In the genomic region with DNA sequence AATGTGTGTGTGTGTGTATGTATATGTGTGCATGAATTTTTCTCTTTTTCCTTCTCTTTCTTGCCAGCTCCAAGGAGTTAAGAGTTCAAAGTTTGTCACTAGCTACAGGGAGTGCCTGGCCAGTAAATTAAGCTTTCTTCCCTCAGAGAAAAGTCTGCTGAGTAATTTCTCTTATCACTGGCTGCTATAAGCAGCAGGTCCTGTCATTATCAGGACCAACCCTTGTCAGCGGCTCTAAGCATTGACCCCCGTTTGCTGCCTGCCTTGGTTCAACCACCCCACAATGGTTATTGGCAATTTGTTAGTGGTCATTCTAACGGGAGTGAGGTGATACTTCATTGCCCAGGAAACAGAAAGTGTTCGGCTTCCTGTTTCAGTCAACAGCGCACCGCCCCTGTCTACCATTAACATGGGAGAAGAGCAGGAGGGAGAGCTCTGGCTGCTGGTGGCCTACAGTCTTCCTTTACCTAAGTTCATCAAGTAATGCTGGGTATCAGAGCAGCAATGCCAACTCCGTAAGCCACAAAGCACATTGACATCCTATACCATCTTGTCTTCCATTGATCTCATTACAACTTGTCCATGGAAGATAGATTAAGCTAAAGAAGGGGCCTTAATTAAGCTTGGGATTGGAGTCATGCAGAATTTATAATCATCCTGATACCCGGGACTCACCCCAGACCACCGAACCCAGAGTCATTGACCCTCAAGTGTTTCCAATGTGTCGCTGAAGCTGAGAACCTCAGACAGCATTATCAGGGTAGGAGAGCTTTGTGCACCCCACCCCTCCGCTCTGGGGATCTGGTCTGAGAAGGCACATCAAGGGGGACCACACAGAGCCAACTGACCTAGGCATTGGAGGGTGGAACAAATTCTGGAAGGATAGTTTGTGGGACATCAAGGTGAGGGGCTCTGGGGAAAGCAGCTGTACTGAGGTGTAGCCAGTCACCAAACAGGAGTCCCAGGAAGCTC, we compare ENCODE assay signal across 26 mouse cellular contexts. TPM values are rescaled to one million over a fixed set of nuclear protein-coding genes. Genes with fewer than 3 reads are reported as not detected.
DNase-seq lines count a peak whose midpoint lies in the region; ATAC-seq and TF ChIP-seq lines count a peak whose summit lies in the region.
"Had no signal": no experiment of that assay in that cellular context is flagged by ENCODE, and none has a peak within 500 bp of the region (broad histone marks: within the 10 kb centered on the region; RNA-seq: fewer than 3 reads in every experiment).

No protein-coding gene starts in this region.

- TF ChIP-seq CTCF in hindbrain, postnatal 0 days (IDR thresholded peaks at IDR 0.05; ENCODE audit: low read depth): no peak

- H3K4me1 ChIP-seq in forebrain, embryonic 11.5 days (replicated peaks; ENCODE audit: control insufficient read depth, insufficient read depth, low read length): no peaks in the 10 kb centered on the region
- no peaks in the 10 kb centered on the region for H3K4me1 ChIP-seq in forebrain, embryonic 14.5 days (ENCODE audit: control insufficient read depth, insufficient read depth, low read length)
- H3K4me1 ChIP-seq in liver, embryonic 11.5 days (replicated peaks; ENCODE audit: control insufficient read depth, insufficient read depth, low read length): 0 out of 2 replicates have a peak, but pooled peaks cover 3% of the 10 kb centered on the region
- no peaks in the 10 kb centered on the region for H3K4me1 ChIP-seq in embryonic facial prominence, embryonic 10.5 days
- no peaks in the 10 kb centered on the region for H3K4me1 ChIP-seq in hindbrain, postnatal 0 days (ENCODE audit: insufficient read depth, low read length)
- H3K4me1 ChIP-seq: forebrain, embryonic 15.5 days; heart, embryonic 12.5 days; limb, embryonic 10.5 days had no signal

- WGBS in forebrain, embryonic 11.5 days: 88% methylated on average over 11 of the region's 11 CpGs
- WGBS in forebrain, embryonic 14.5 days: 86% methylated on average over 11 of the region's 11 CpGs
- WGBS in liver, embryonic 11.5 days: 55% methylated on average over 11 of the region's 11 CpGs
- WGBS in embryonic facial prominence, embryonic 10.5 days: 86% methylated on average over 11 of the region's 11 CpGs
- WGBS in hindbrain, postnatal 0 days: 87% methylated on average over 11 of the region's 11 CpGs

- no peak overlapping the region for H3K4me2 ChIP-seq in forebrain, embryonic 11.5 days (ENCODE audit: low read depth, low read length, severe bottlenecking)
- H3K4me2 ChIP-seq in forebrain, embryonic 14.5 days (ENCODE audit: low read length): no peak overlapping the region
- H3K4me2 ChIP-seq in liver, embryonic 11.5 days: peak overlapping the region; percentile 43
- H3K4me2 ChIP-seq in hindbrain, postnatal 0 days (ENCODE audit: low read depth, low read length): no peak overlapping the region
- H3K4me2 ChIP-seq: forebrain, embryonic 15.5 days; heart, embryonic 12.5 days; hindbrain, embryonic 14.5 days had no signal

- H3K36me3 ChIP-seq in forebrain, embryonic 11.5 days (ENCODE audit: control insufficient read depth, insufficient read depth, low read length): no peaks in the 10 kb centered on the region
- no peaks in the 10 kb centered on the region for H3K36me3 ChIP-seq in forebrain, embryonic 14.5 days (ENCODE audit: control insufficient read depth, insufficient read depth, low read length)
- H3K36me3 ChIP-seq in liver, embryonic 11.5 days (ENCODE audit: control insufficient read depth, insufficient read depth, low read length): no peaks in the 10 kb centered on the region
- no peaks in the 10 kb centered on the region for H3K36me3 ChIP-seq in embryonic facial prominence, embryonic 10.5 days (replicated peaks)
- H3K36me3 ChIP-seq in hindbrain, postnatal 0 days (ENCODE audit: insufficient read depth, low read length): no peaks in the 10 kb centered on the region
- H3K36me3 ChIP-seq: forebrain, embryonic 15.5 days; heart, embryonic 12.5 days; limb, embryonic 10.5 days; midbrain, embryonic 10.5 days had no signal

- H3K27ac ChIP-seq in forebrain, embryonic 11.5 days (ENCODE audit: low read depth, low read length): no peak overlapping the region
- no peak overlapping the region for H3K27ac ChIP-seq in forebrain, embryonic 14.5 days (ENCODE audit: low read depth, low read length)
- H3K27ac ChIP-seq in liver, embryonic 11.5 days (ENCODE audit: low read depth, low read length): peak overlapping the region; percentile 21
- H3K27ac ChIP-seq in embryonic facial prominence, embryonic 10.5 days (replicated peaks): no peak overlapping the region
- H3K27ac ChIP-seq in hindbrain, postnatal 0 days: no peak overlapping the region
- H3K27ac ChIP-seq: forebrain, embryonic 15.5 days; hindbrain, embryonic 14.5 days; kidney, postnatal 0 days; left cerebral cortex, adult 2 months; limb, embryonic 10.5 days had no signal

- no peak overlapping the region for H3K4me3 ChIP-seq in forebrain, embryonic 11.5 days (ENCODE audit: low read depth, low read length)
- no peak overlapping the region for H3K4me3 ChIP-seq in forebrain, embryonic 14.5 days (ENCODE audit: low read depth, low read length)
- H3K4me3 ChIP-seq in liver, embryonic 11.5 days (ENCODE audit: low read depth, low read length): no peak overlapping the region
- H3K4me3 ChIP-seq in embryonic facial prominence, embryonic 10.5 days: no peak overlapping the region
- H3K4me3 ChIP-seq in hindbrain, postnatal 0 days (ENCODE audit: low read length): no peak overlapping the region
- H3K4me3 ChIP-seq: forebrain, embryonic 15.5 days; heart, embryonic 12.5 days; left cerebral cortex, adult 2 months; limb, embryonic 10.5 days; midbrain, embryonic 10.5 days had no signal

- no peaks in the 10 kb centered on the region for H3K27me3 ChIP-seq in forebrain, embryonic 11.5 days (ENCODE audit: control insufficient read depth, insufficient read depth, low read length)
- no peaks in the 10 kb centered on the region for H3K27me3 ChIP-seq in forebrain, embryonic 14.5 days (replicated peaks; ENCODE audit: control insufficient read depth, insufficient read depth, low read length)
- H3K27me3 ChIP-seq in liver, embryonic 11.5 days (replicated peaks; ENCODE audit: control insufficient read depth, insufficient read depth, low read length): no peaks in the 10 kb centered on the region
- H3K27me3 ChIP-seq in embryonic facial prominence, embryonic 10.5 days (replicated peaks; ENCODE audit: low read depth, poor library complexity, severe bottlenecking): no peaks in the 10 kb centered on the region
- no peaks in the 10 kb centered on the region for H3K27me3 ChIP-seq in hindbrain, postnatal 0 days (ENCODE audit: insufficient read depth, low read length)
- H3K27me3 ChIP-seq: forebrain, embryonic 15.5 days; heart, embryonic 12.5 days; Patski had no signal

- H3K9me3 ChIP-seq in forebrain, embryonic 11.5 days (ENCODE audit: control insufficient read depth, low read length): no peaks in the 10 kb centered on the region
- H3K9me3 ChIP-seq in forebrain, embryonic 14.5 days (replicated peaks; ENCODE audit: control insufficient read depth, low read length): no peaks in the 10 kb centered on the region
- no peaks in the 10 kb centered on the region for H3K9me3 ChIP-seq in liver, embryonic 11.5 days (ENCODE audit: control insufficient read depth, low read length)
- H3K9me3 ChIP-seq in embryonic facial prominence, embryonic 10.5 days: no peaks in the 10 kb centered on the region
- no peaks in the 10 kb centered on the region for H3K9me3 ChIP-seq in hindbrain, postnatal 0 days (ENCODE audit: low read length)
- H3K9me3 ChIP-seq: forebrain, embryonic 15.5 days; heart, embryonic 12.5 days; limb, embryonic 10.5 days; midbrain, embryonic 10.5 days had no signal

- H3K9ac ChIP-seq in forebrain, embryonic 11.5 days (ENCODE audit: low read length): no peak overlapping the region
- no peak overlapping the region for H3K9ac ChIP-seq in forebrain, embryonic 14.5 days (ENCODE audit: low read length)
- no peak overlapping the region for H3K9ac ChIP-seq in liver, embryonic 11.5 days (ENCODE audit: low read depth, low read length)
- no peak overlapping the region for H3K9ac ChIP-seq in hindbrain, postnatal 0 days (replicated peaks; ENCODE audit: low read length)
- H3K9ac ChIP-seq: forebrain, embryonic 15.5 days; heart, embryonic 12.5 days; hindbrain, embryonic 14.5 days had no signal

- peak; percentile 25 for DNase-seq in forebrain, embryonic 11.5 days (ENCODE audit: low spot score)
- DNase-seq in forebrain, embryonic 14.5 days (ENCODE audit: low spot score): no peak
- no peak for DNase-seq in liver, embryonic 11.5 days (ENCODE audit: low spot score)
- DNase-seq in embryonic facial prominence, embryonic 10.5 days (ENCODE audit: low spot score): no peak
- no peak for DNase-seq in hindbrain, postnatal 0 days (ENCODE audit: low spot score)
- DNase-seq in retina, embryonic 14.5 days (ENCODE audit: low spot score): no peak
- DNase-seq: adrenal gland, postnatal 14 days; cerebellum, adult 11-12 months; cerebellum, postnatal 25 days; heart, postnatal 14 days; kidney, adult 18-20 months; lung, adult 18-20 months; lung, postnatal 14 days; thymus, adult 2 months had no signal

- ATAC-seq in forebrain, embryonic 11.5 days (replicated peaks; ENCODE audit: low FRiP score): no peak
- ATAC-seq in forebrain, embryonic 14.5 days: no peak
- ATAC-seq in erythroblast, adult 5-6 weeks (replicated peaks; ENCODE audit: low FRiP score, poor library complexity, severe bottlenecking): peak; percentile 84
- peak; percentile 93 for ATAC-seq in liver, embryonic 11.5 days (replicated peaks; ENCODE audit: low FRiP score)
- ATAC-seq in megakaryocyte progenitor cell, adult 5-6 weeks (replicated peaks; ENCODE audit: poor library complexity): peak; percentile 65
- no peak for ATAC-seq in hindbrain, postnatal 0 days
- ATAC-seq: forebrain, embryonic 15.5 days; Patski had no signal

RNA-seq across cellular contexts. Expression of a gene that starts 17.1 kb away (rescaled TPM):
- 0.31 and 0.41 TPM in 2 replicates for polyA plus RNA-seq in forebrain, embryonic 11.5 days (2014; fragmentation: Nextera tagmentation; extraction: Ambion mirVana)
- polyA plus RNA-seq in forebrain, embryonic 14.5 days (2014; fragmentation: Nextera tagmentation; extraction: Ambion mirVana): 0.52 and 0.53 TPM in 2 replicates
- total RNA-seq in erythroblast, adult 5-6 weeks (2015; ENCODE audit: low replicate concordance): 1.7 and 2.9 TPM in 2 replicates
- 0.84 and 1.3 TPM in 2 replicates for total RNA-seq in erythroblast, adult 5-6 weeks (2017; ENCODE audit: low replicate concordance)
- 0.26 and 0.31 TPM in 2 replicates for polyA plus RNA-seq in liver, embryonic 11.5 days (2014; fragmentation: Nextera tagmentation; extraction: Ambion mirVana)
- 0.84 TPM in 1 of 2 replicates, not detected in the other for total RNA-seq in megakaryocyte progenitor cell, adult 5-6 weeks (2015)
- 0.25 TPM in 1 of 2 replicates, not detected in the other for total RNA-seq in megakaryocyte progenitor cell, adult 5-6 weeks (2017)
- polyA plus RNA-seq in embryonic facial prominence, embryonic 10.5 days (2016; fragmentation: Nextera tagmentation; extraction: Ambion mirVana): 0.09 and 0.59 TPM in 2 replicates
- 0.05 and 0.40 TPM in 2 replicates for total RNA-seq in hindbrain, postnatal 0 days (2014; rRNA removed)
- 1.1 and 1.4 TPM in 2 replicates for polyA plus RNA-seq in hindbrain, postnatal 0 days (2015; fragmentation: Nextera tagmentation; extraction: Ambion mirVana)

RNA-seq across cellular contexts. Expression of a gene that starts 51.8 kb away (rescaled TPM):
- not detected in 2 replicates for polyA plus RNA-seq in forebrain, embryonic 11.5 days (2014; fragmentation: Nextera tagmentation; extraction: Ambion mirVana)
- 0.09 TPM in 1 of 2 replicates, not detected in the other for polyA plus RNA-seq in forebrain, embryonic 14.5 days (2014; fragmentation: Nextera tagmentation; extraction: Ambion mirVana)
- 1.0 and 5.4 TPM in 2 replicates for total RNA-seq in erythroblast, adult 5-6 weeks (2015; ENCODE audit: low replicate concordance)
- 3.7 and 5.9 TPM in 2 replicates for total RNA-seq in erythroblast, adult 5-6 weeks (2017; ENCODE audit: low replicate concordance)
- polyA plus RNA-seq in liver, embryonic 11.5 days (2014; fragmentation: Nextera tagmentation; extraction: Ambion mirVana): 0.09 TPM in 1 of 2 replicates, not detected in the other
- total RNA-seq in megakaryocyte progenitor cell, adult 5-6 weeks (2015): 5.7 and 18.3 TPM in 2 replicates
- 10.0 and 29.0 TPM in 2 replicates for total RNA-seq in megakaryocyte progenitor cell, adult 5-6 weeks (2017)
- polyA plus RNA-seq in embryonic facial prominence, embryonic 10.5 days (2016; fragmentation: Nextera tagmentation; extraction: Ambion mirVana): not detected in 2 replicates
- not detected in 2 replicates for total RNA-seq in hindbrain, postnatal 0 days (2014; rRNA removed)
- 0.08 and 0.11 TPM in 2 replicates for polyA plus RNA-seq in hindbrain, postnatal 0 days (2015; fragmentation: Nextera tagmentation; extraction: Ambion mirVana)
- total RNA-seq: ES-E14; left cerebral cortex, adult 2 months had no signal
- polyA plus RNA-seq: forebrain, embryonic 15.5 days; heart, embryonic 12.5 days; limb, embryonic 10.5 days; midbrain, embryonic 10.5 days; stomach, embryonic 14.5 days had no signal

Comparison
In these comparisons a context has a peak if more than half of its experiments do, and no peak if none do; other contexts are left out.
1. ATAC-seq: peak in erythroblast, adult 5-6 weeks (single experiment), liver, embryonic 11.5 days (single experiment) and megakaryocyte progenitor cell, adult 5-6 weeks (single experiment); none in forebrain, embryonic 11.5 days (single experiment), forebrain, embryonic 14.5 days (single experiment) and hindbrain, postnatal 0 days (single experiment).